Mouse (Mus musculus): Measurements from ENCODE around the gene Slc25a23. TPM values are rescaled to one million over a fixed set of nuclear protein-coding genes. Genes with fewer than 3 reads are reported as not detected.

Gene Slc25a23
- polyA plus RNA-seq, 1 experiment from 2014 or later = 12.7 TPM

DNA sequence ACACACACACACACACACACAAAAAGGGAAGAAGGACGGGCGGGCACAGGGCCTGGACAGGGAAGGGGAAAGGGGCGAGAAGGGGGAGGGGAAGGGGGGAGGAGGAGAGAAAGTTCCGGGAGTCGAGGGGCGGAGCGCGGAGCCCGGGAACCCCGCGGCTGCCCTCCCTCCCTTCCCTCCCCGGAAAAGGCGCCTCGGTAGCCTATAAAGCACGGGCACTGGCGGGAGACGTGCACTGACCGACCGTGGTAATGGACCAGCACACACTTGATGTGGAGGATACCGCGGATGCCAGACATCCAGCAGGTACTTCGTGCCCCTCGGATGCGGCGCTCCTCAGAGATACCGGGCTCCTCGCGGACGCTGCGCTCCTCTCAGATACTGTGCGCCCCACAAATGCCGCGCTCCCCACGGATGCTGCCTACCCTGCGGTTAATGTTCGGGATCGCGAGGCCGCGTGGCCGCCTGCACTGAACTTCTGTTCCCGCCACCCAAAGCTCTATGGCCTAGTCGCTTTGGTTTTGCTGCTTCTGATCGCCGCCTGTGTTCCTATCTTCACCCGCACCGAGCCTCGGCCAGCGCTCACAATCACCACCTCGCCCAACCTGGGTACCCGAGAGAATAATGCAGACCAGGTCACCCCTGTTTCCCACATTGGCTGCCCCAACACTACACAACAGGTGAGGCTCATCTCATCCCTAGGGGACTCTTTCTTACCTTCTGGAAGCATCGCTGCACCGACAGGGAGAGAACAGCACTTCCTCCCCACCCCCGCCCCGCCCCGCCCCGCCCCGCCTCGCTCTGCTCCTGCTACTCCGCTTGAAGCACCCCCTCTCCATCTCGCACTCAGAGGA lies 45.7 kb upstream of the Slc25a23 start, which contains the start of gene Tnfsf9:
Gene Tnfsf9 (plus strand): TSS at position 145 of the 854 bp plus-strand sequence.
- Histone ChIP-seq H3K27me3 (ENCODE audit: insufficient read depth, low read length) (peaks cover 24% of the 10 kb centered on the region; the same call in 1 of the 2 replicates), H3K4me1 (ENCODE audit: insufficient read depth) (peaks cover 10% of the 10 kb centered on the region; the same call in 1 of the 2 replicates), H3K4me2 (ENCODE audit: low read depth, low read length) (peak within 1 kb of the TSS; percentile 73), H3K36me3 (replicated peaks; ENCODE audit: insufficient read depth, low read length) (no peaks in the 10 kb centered on the region), H3K9me3 (ENCODE audit: low read length) (no peaks in the 10 kb centered on the region), H3K9ac (replicated peaks) (peak within 1 kb of the TSS; percentile 39; the same call in 1 of the 2 replicates), H3K4me3 (ENCODE audit: low read depth, low read length) (peak within 1 kb of the TSS; percentile 45), H3K27ac (ENCODE audit: low read depth) (no peak within 1 kb of the TSS)
- peak; percentile 54 for DNase-seq
- TF ChIP-seq CTCF (IDR thresholded peaks at IDR 0.05; ENCODE audit: low read depth) = no peak
- TF ChIP-seq EP300 (IDR thresholded peaks at IDR 0.05; ENCODE audit: low read depth) = no peak
- WGBS (ENCODE audit: insufficient replicate concordance) = under 1% methylated on average over 53 of the region's 61 CpGs
- ATAC-seq = peak; percentile 36; the same call in 1 of the 2 replicates

DNA sequence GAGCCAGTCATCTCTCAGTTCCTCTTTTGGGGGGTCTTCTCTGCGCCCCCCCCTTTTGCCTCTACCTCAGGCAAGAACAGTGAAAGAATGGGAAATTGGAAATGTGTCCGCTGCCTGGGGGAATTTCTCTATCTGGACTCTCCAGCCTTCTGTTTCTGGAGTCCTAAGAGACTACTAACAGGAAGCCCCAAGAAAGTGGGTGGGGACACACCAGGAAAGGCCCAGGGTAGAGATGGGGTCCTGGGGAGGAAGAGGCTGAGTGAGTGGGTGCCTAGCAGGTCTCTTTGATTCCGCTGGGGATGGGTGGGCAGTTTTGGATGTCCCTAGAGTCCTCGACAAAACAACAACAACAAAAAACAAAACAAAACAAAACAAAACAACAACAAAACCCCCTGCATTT lies 44.8 kb upstream of the Slc25a23 start:
- H3K9ac ChIP-seq (replicated peaks) = no peak overlapping the region
- WGBS (ENCODE audit: insufficient replicate concordance) = 37% methylated on average over 4 of the region's 4 CpGs
- peaks cover 24% of the 10 kb centered on the region; the same call in 1 of the 2 replicates for H3K27me3 ChIP-seq (ENCODE audit: insufficient read depth, low read length)
- H3K4me2 ChIP-seq (ENCODE audit: low read depth, low read length) = peak overlapping the region; percentile 73
- H3K36me3 ChIP-seq (replicated peaks; ENCODE audit: insufficient read depth, low read length) = no peaks in the 10 kb centered on the region
- ATAC-seq (no peak), DNase-seq (no peak)
- H3K4me1 ChIP-seq (ENCODE audit: insufficient read depth) = peaks cover 15% of the 10 kb centered on the region; the same call in 1 of the 2 replicates
- no peaks in the 10 kb centered on the region for H3K9me3 ChIP-seq (ENCODE audit: low read length)
- no peak for TF ChIP-seq EP300 (IDR thresholded peaks at IDR 0.05; ENCODE audit: low read depth)
- no peak for TF ChIP-seq CTCF (IDR thresholded peaks at IDR 0.05; ENCODE audit: low read depth)
- H3K27ac ChIP-seq (ENCODE audit: low read depth) = no peak overlapping the region
- H3K4me3 ChIP-seq (ENCODE audit: low read depth, low read length) = peak overlapping the region; percentile 45

DNA sequence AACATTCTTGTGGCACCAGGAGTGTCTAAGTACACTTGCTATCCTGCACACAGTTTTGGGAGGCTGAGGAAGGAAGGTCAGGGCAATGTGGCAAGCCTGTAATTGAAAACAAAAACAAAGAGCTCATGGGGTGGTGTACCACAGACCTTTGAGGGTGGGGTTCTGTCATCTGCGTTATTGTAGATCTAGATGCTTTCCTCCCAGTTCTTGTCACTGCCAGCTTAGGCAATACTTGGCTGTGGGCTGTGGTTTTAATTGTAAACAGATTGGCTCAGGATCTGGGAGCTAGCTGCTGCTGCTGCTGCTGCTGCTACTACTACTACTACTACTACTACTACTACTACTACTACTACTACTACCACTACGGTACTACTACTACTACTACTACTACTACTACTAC lies 42.6 kb upstream of the Slc25a23 start:
- H3K4me2 ChIP-seq (ENCODE audit: low read depth, low read length) = no peak overlapping the region
- no peak overlapping the region for H3K4me3 ChIP-seq (ENCODE audit: low read depth, low read length)
- peaks cover 15% of the 10 kb centered on the region; the same call in 1 of the 2 replicates for H3K4me1 ChIP-seq (ENCODE audit: insufficient read depth)
- no peaks in the 10 kb centered on the region for H3K36me3 ChIP-seq (replicated peaks; ENCODE audit: insufficient read depth, low read length)
- ATAC-seq (no peak), DNase-seq (no peak)
- H3K27ac ChIP-seq (ENCODE audit: low read depth) = no peak overlapping the region
- H3K27me3 ChIP-seq (ENCODE audit: insufficient read depth, low read length) = peaks cover 24% of the 10 kb centered on the region; the same call in 1 of the 2 replicates
- no peaks in the 10 kb centered on the region for H3K9me3 ChIP-seq (ENCODE audit: low read length)
- no peak for TF ChIP-seq CTCF (IDR thresholded peaks at IDR 0.05; ENCODE audit: low read depth)
- TF ChIP-seq EP300 (IDR thresholded peaks at IDR 0.05; ENCODE audit: low read depth) = no peak
- no peak overlapping the region for H3K9ac ChIP-seq (replicated peaks)
- WGBS (ENCODE audit: insufficient replicate concordance) = 69% methylated on average over 2 of the region's 2 CpGs

DNA sequence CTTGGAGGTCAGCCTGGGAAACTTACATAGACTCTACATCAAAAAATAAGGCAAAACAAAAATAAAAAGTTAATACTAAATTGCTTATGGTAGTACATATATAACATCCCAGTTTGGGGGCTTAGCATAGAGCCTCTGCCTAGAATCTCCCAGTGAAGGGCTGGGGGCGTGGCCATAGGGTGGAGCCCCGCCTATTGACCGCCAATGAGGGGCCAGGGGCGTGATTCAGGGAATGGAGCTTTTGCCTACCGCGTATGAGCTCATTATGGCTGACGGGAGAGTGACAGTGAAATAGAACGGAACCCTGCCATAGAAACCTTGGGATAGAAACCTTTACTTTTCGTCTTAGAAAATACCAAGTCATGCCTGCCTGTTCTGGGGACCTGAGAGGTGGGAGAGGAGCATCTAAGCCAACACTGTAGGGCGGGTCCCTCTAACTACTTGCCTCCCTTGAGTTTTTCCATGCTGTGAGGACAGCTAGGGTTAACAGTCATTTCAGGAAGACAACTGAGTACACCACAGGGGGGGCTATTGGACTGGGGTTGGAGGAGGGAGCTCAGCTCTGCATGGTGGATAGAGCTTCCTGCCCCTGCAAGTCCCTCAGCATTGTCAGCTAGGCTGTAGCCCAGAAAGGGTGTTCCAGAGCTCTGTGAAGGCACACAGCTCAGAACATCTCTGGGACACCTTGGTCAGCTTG lies 40.1 kb upstream of the Slc25a23 start:
- Histone ChIP-seq H3K9ac (replicated peaks) (no peak overlapping the region), H3K4me1 (ENCODE audit: insufficient read depth) (peaks cover 9% of the 10 kb centered on the region; the same call in 1 of the 2 replicates), H3K27ac (ENCODE audit: low read depth) (no peak overlapping the region), H3K27me3 (ENCODE audit: insufficient read depth, low read length) (peaks cover 6% of the 10 kb centered on the region; the same call in 1 of the 2 replicates), H3K9me3 (ENCODE audit: low read length) (no peaks in the 10 kb centered on the region), H3K4me2 (ENCODE audit: low read depth, low read length) (peak overlapping the region; percentile 36; the same call in 1 of the 2 replicates), H3K36me3 (replicated peaks; ENCODE audit: insufficient read depth, low read length) (no peaks in the 10 kb centered on the region), H3K4me3 (ENCODE audit: low read depth, low read length) (no peak overlapping the region)
- WGBS (ENCODE audit: insufficient replicate concordance) = 13% methylated on average over 10 of the region's 10 CpGs
- DNase-seq = peak; percentile 62
- peak; percentile 41; the same call in 1 of the 2 replicates for ATAC-seq
- TF ChIP-seq CTCF (IDR thresholded peaks at IDR 0.05; ENCODE audit: low read depth) (peak; percentile 19), EP300 (IDR thresholded peaks at IDR 0.05; ENCODE audit: low read depth) (no peak)

DNA sequence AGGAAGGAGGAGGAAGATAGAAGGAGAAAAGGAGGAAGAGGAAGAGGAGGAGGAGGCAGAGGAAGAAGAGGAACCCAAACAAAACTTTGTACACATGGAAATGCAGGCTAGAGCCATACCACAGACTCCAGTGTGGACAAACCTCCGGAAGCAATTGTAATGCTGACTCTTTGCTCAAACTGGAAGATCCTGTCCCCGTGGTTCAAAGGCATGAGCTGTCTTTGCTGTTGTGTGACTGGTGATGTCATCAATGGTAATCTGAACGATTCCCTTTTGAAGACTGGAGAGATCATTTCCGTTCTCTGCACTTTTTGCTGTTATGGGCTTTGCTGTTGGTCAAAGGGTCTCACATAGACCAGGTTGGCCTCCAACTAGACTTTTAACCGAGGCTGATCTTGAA lies 38.7 kb upstream of the Slc25a23 start:
- DNase-seq (no peak), ATAC-seq (peak; percentile 31; the same call in 1 of the 2 replicates)
- H3K4me3 ChIP-seq (ENCODE audit: low read depth, low read length) = no peak overlapping the region
- no peak overlapping the region for H3K4me2 ChIP-seq (ENCODE audit: low read depth, low read length)
- no peaks in the 10 kb centered on the region for H3K9me3 ChIP-seq (ENCODE audit: low read length)
- no peaks in the 10 kb centered on the region for H3K36me3 ChIP-seq (replicated peaks; ENCODE audit: insufficient read depth, low read length)
- 52% methylated on average over 5 of the region's 5 CpGs for WGBS (ENCODE audit: insufficient replicate concordance)
- H3K27me3 ChIP-seq (ENCODE audit: insufficient read depth, low read length) = no peaks in the 10 kb centered on the region
- TF ChIP-seq CTCF (IDR thresholded peaks at IDR 0.05; ENCODE audit: low read depth) (no peak), EP300 (IDR thresholded peaks at IDR 0.05; ENCODE audit: low read depth) (no peak)
- H3K4me1 ChIP-seq (ENCODE audit: insufficient read depth) = peaks cover 5% of the 10 kb centered on the region; the same call in 1 of the 2 replicates
- H3K9ac ChIP-seq (replicated peaks) = no peak overlapping the region
- no peak overlapping the region for H3K27ac ChIP-seq (ENCODE audit: low read depth)

DNA sequence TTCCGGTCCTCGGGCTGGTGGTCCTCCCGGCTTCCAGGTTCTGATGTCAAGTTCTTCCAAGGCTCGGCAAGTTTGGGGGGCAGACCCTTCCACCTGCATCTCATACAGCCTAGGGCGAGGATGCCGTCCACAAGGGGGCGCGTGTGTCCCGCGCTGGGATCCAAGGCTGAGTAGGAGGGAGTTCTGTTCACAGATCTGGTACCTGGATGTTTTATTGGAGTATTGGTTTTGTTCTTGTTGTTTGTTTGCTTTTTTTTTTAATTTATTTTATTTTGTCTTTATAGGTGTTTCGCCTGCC lies 36.9 kb upstream of the Slc25a23 start:
- Histone ChIP-seq H3K4me3 (ENCODE audit: low read depth, low read length) (no peak overlapping the region), H3K9ac (replicated peaks) (no peak overlapping the region), H3K27ac (ENCODE audit: low read depth) (no peak overlapping the region), H3K4me1 (ENCODE audit: insufficient read depth) (peaks cover 5% of the 10 kb centered on the region; the same call in 1 of the 2 replicates), H3K4me2 (ENCODE audit: low read depth, low read length) (peak overlapping the region; percentile 34), H3K9me3 (ENCODE audit: low read length) (no peaks in the 10 kb centered on the region), H3K36me3 (replicated peaks; ENCODE audit: insufficient read depth, low read length) (no peaks in the 10 kb centered on the region), H3K27me3 (ENCODE audit: insufficient read depth, low read length) (no peaks in the 10 kb centered on the region)
- WGBS (ENCODE audit: insufficient replicate concordance) = 2% methylated on average over 11 of the region's 11 CpGs
- DNase-seq (peak; percentile 86), ATAC-seq (peak; percentile 60)
- TF ChIP-seq CTCF (IDR thresholded peaks at IDR 0.05; ENCODE audit: low read depth) (peak; percentile 93), EP300 (IDR thresholded peaks at IDR 0.05; ENCODE audit: low read depth) (no peak)
